Mouse (Mus musculus) G1E (cell line): Measurements from ENCODE around the gene Tma7.

Experiments used
- CTCF ChIP-seq: IDR thresholded peaks from 2 replicates; pipeline ENCODE4 v1.5.1; 2012; ENCODE audit warnings: low read depth, low read length, inconsistent platforms, mixed read lengths
- GATA1 ChIP-seq: IDR thresholded peaks from 2 replicates; pipeline ENCODE4 v1.6.1; 2012; ENCODE audit warnings: borderline replicate concordance, low read length, inconsistent platforms, mixed read lengths
- GATA2 ChIP-seq: IDR thresholded peaks from 2 replicates; pipeline ENCODE4 v1.6.1; 2012; ENCODE audit warnings: low read depth, low read length, inconsistent platforms, borderline replicate concordance
- POLR2AphosphoS5 ChIP-seq: IDR thresholded peaks from 2 replicates; pipeline ENCODE4 v1.6.1; 2012; ENCODE audit warnings: low read depth, low read length, inconsistent platforms; ENCODE audit not compliant: insufficient replicate concordance
- TAL1 ChIP-seq: conservative IDR thresholded peaks from 2 replicates; pipeline ENCODE4 v1.6.1; 2012; ENCODE audit warnings: low read depth, low read length, inconsistent platforms, mixed read lengths

- TF ChIP-seq CTCF (no peak), GATA1 (no peak), TAL1 (no peak), POLR2AphosphoS5 (no peak), GATA2 (no peak)
Observed at GRCm38 (mm10) chr9:109090446-109090845, 8.1 kb upstream of the Tma7 start.
